Mouse (Mus musculus) kidney, adult 11 months (tissue): ENCODE measurements at regions not wholly inside any gene's neighbourhood (a gene's known extent, or its start where the extent isn't known, plus 50 kb on each side); places are given as distances from the start of the nearest gene placed in this dataset.

ENCODE experiments used
- DNase-seq: peaks from one replicate; pipeline ENCODE4 v3.0.0; 2022

DNA sequence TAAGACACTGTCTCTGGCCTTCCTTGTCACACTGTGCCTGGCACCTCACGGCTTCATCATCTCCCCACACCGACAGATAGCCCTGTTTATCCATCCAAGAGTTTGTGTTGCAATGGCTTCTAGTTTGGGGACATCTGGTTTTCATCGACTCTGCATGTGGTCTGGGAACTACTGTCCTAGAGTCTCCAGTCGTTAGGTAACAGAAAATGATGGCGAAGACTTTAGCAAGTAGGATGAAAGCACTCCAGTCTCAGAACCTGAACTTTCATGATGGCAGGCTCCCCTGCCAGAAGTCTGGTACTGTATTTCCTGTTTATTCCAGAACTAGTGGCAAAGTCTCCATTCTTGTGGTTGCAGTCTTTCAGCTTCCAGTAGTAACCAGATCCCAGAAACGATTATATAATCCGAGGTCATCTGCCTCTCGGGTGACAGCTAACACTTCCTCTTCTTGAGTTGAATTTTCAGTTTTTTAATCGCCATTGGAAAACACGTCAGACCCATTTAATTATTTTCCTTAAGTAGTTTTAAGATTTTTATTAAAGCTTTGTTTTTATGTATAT, 81.1 kb upstream of the Supt20 start:
- DNase-seq = no peak

DNA sequence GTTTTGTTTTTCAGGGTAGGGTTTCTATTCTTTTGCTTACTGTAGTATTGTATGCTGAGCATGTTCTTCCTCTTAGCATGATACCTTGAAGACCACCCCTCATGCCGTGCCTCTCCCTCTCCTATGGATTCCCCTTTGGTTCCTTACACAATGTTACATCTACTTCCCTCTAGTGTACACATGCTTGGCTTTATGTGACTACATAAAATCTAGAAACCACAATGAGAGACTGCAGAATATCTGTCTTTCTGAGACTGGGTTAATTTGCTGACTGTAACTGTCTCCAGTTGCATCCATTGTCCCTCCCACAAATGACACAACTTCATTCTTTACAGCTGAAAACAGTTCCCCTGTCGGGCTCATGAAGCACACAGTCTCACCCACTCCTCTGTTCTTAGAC, 78.8 kb upstream of the Supt20 start:
- DNase-seq = no peak

DNA sequence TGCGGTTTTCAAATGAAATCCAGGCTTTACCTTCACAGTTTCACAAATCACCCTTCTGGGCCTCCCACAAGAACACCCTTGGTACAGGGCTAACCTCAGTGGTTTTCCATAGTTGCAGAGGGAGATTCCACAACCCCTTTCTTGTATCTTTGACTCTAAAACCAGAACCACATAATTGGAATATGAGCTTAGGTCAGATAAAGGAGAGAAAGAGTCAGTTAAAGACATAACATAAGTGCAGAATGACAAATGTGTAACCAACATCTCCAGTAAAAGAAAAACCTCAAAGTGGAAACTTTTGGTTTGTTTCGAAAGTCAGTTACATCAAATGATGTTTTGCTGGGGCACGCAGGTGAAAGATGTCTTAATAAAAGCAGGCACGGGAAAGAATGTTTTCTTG, 75.3 kb upstream of the Supt20 start:
- DNase-seq = no peak

DNA sequence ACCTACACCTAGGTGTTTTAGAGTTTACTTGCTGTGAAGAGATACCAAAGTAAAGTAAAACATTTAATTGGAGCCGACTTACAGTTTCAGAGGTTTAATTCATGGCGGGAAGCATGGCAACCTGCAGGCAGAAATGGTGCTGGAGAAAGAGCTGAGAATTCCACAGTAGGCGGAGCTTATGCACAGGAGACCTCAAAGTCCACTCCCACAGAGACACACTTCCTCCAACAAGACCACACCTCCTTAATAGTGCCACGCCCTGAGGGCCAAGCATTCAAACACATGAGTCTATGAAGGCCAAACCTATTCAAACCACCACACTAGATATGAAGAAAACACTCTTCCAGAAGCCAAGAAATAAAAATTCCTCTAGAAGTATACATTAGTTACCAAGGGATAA, 74.3 kb upstream of the Supt20 start:
- DNase-seq = no peak

DNA sequence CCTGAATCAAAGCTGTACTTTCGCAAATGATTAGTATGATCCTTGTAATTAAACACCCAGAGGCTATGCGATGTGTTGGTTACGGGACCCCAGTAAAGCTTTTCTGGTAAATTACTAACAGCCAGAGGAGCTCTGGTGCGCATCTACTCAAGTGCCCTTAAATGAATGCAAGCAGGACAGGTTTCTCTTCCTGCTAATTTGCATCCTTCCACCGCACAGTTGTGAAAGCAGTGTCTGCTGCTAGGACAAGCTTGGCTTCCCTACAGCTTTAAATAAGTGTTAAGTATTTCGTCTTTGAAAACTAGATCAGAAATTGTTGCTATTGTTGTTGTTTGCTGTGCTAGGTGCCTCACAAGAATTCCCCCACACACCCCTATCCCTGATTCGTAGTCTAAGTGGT, 62.4 kb upstream of the Supt20 start:
- DNase-seq = no peak

DNA sequence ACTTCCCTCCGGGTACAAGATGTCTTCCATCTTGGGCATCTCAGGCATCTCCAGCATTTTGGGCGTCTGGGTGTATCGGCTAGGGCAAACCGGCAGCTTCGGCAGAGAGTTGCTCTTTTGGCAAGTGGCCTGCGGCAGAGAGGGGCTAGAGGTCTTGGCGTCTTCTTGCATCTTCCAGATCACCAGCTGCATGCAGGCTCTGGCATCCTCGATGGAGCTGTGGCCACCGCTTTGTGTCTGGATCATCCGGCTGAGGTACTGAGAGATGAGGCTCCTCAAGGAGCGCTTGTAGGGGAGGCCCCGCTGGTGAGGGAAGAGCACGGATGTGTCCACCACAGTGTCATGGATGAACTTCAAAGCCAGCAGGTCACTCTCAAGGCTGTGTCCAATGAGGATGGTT, 59.9 kb upstream of the Supt20 start:
- no peak for DNase-seq

DNA sequence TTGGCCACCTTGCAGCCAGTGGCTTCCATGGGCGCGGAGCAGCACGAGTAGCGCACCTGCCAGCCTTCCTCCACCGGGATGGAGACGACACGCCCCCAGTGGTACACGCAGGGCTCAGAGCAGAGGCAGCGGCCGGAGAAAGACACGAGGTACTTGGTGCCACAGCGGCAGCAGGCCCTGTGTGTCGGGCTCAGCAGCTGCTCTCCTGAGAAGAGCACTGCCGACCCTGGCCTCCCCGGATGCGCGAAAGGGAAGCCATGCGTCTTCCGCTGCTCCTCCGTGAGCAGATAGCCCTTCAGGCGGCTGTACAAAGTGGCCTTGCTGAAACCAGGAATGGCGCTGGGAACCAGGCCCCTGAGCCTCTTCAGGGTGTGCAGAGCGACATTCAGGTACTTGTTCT, 59.2 kb upstream of the Supt20 start:
- no peak for DNase-seq

DNA sequence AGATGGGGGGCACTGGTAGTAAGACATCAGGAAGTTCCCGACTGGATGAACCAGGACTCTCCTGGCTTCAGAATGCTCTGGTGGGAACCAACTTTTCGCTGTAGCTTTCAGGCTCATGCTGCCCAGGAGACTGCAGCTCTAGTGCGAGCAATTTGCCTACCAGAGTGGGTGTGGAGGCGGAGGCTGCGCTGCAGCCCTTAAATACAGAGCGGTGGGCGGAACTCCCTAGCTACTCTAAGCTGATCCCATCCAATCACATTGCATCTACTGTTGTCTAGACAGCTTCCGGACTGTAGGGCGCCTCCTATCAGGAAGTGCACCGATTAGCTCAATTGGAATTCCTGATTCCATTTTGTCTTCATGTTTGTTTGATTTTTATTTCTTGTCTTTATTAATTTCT, 58.2 kb upstream of the Supt20 start:
- DNase-seq = no peak
